Mouse (Mus musculus) forebrain, embryonic 10.5 days (tissue): Measurements from ENCODE around the gene Erich4. TPM values are rescaled to one million over a fixed set of nuclear protein-coding genes. Genes with fewer than 3 reads are reported as not detected.

ENCODE experiments used
- polyA plus RNA-seq: library from polyadenylated mRNA; unstranded; fragments of >200 nt; fragmentation: Nextera tagmentation; extraction: Ambion mirVana; gene quantifications from 2 replicates; pipeline ENCODE4 v1.2.1, GENCODE M21; 2016

Gene Erich4
- polyA plus RNA-seq, 1 experiment from 2014 or later, result not detected

Other genes with a start within 250 kb of the Erich4 start
- not detected in 2 replicates for gene Cnfn, start 246.2 kb downstream of the Erich4 start, polyA plus RNA-seq
- 7.4 and 7.5 TPM in 2 replicates for gene Lipe, start 217.2 kb downstream of the Erich4 start, polyA plus RNA-seq
- gene Cxcl17, start 203.0 kb downstream of the Erich4 start, polyA plus RNA-seq, result 0.43 and 0.71 TPM in 2 replicates
- gene Ceacam1, start 138.3 kb downstream of the Erich4 start, polyA plus RNA-seq, result 0.81 and 0.91 TPM in 2 replicates
- not detected in 2 replicates for gene Ceacam2, start 76.0 kb downstream of the Erich4 start, polyA plus RNA-seq
- 26.9 and 27.0 TPM in 2 replicates for gene Dmac2, start 3.5 kb upstream of the Erich4 start, polyA plus RNA-seq
- gene B3gnt8, start 10.8 kb upstream of the Erich4 start, polyA plus RNA-seq, result 0.79 and 1.1 TPM in 2 replicates
- 42.5 and 44.0 TPM in 2 replicates for gene Bckdha, start 43.1 kb upstream of the Erich4 start, polyA plus RNA-seq
- 81.0 and 82.1 TPM in 2 replicates for gene Exosc5, start 43.3 kb upstream of the Erich4 start, polyA plus RNA-seq
- 2.2 and 3.2 TPM in 2 replicates for gene Tmem91, start 59.3 kb upstream of the Erich4 start, polyA plus RNA-seq
- 36.9 and 38.1 TPM in 2 replicates for gene B9d2, start 64.9 kb upstream of the Erich4 start, polyA plus RNA-seq
- 0.89 and 1.2 TPM in 2 replicates for gene Tgfb1, start 71.1 kb upstream of the Erich4 start, polyA plus RNA-seq
- gene Ccdc97, start 103.2 kb upstream of the Erich4 start, polyA plus RNA-seq, result 28.7 and 29.6 TPM in 2 replicates
- gene Hnrnpul1, start 138.9 kb upstream of the Erich4 start, polyA plus RNA-seq, result 59.2 and 60.5 TPM in 2 replicates
- gene Axl, start 172.8 kb upstream of the Erich4 start, polyA plus RNA-seq, result 19.3 and 19.5 TPM in 2 replicates
- gene Cyp2s1, start 201.0 kb upstream of the Erich4 start, polyA plus RNA-seq, result 0.17 and 0.28 TPM in 2 replicates